ENCODE assay signal across 17 mouse cellular contexts in the genomic region with DNA sequence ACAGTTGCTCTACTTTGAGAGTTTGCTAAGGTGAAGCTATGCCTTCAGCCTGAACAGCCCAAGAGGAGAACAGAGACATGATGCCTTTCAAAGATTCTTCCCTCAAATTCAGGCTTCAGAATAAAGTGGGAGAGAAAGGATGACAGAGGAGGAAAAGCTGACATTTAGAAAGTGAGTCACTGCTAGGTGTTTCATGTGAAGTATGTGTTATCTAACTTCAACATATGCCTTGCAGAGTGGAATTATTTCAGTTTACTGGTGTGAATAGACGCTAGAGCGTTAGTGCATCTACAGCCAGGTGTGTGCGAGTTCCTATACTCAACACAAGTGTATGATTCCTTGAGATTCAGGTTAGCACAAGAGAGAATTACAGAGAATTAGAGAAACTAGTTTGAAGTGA.
"Had no signal": no experiment of that assay in that cellular context is flagged by ENCODE, and none has a peak within 500 bp of the region (broad histone marks: within the 10 kb centered on the region; RNA-seq: fewer than 3 reads in every experiment).

No protein-coding gene starts in this region.

- DNase-seq: retina, postnatal 1 day; right cerebral cortex, adult 18-20 months; right cerebral cortex, postnatal 14 days; right cerebral cortex, postnatal 25 days; right cerebral cortex, postnatal 4 days; spleen, adult 18-20 months; thymus, adult 18-20 months; thymus, adult 2 months; thymus, postnatal 14 days; thymus, postnatal 25 days; thymus, postnatal 36 days; thymus, postnatal 4 days had no signal

- H3K36me3 ChIP-seq: neural tube, embryonic 12.5 days; neural tube, embryonic 13.5 days; neural tube, embryonic 15.5 days; stomach, embryonic 15.5 days had no signal

- H3K27me3 ChIP-seq: neural tube, embryonic 12.5 days; neural tube, embryonic 13.5 days; neural tube, embryonic 15.5 days; stomach, embryonic 15.5 days had no signal

- H3K4me3 ChIP-seq: neural tube, embryonic 12.5 days; neural tube, embryonic 13.5 days; neural tube, embryonic 15.5 days; stomach, embryonic 15.5 days had no signal

- H3K4me1 ChIP-seq: neural tube, embryonic 12.5 days; neural tube, embryonic 13.5 days; neural tube, embryonic 15.5 days; stomach, embryonic 15.5 days had no signal

- H3K27ac ChIP-seq: neural tube, embryonic 12.5 days; neural tube, embryonic 13.5 days; neural tube, embryonic 15.5 days; stomach, embryonic 15.5 days; stomach, postnatal 0 days had no signal

- H3K9me3 ChIP-seq: neural tube, embryonic 12.5 days; neural tube, embryonic 13.5 days; neural tube, embryonic 15.5 days; stomach, embryonic 15.5 days had no signal
